ENCODE assay signal across 18 mouse cellular contexts in genomic region chr12:38959605-38960004, GRCm38 (mm10).
DNase-seq lines count a peak whose midpoint lies in the region; TF ChIP-seq lines count a peak whose summit lies in the region.
"Had no signal": no experiment of that assay in that cellular context is flagged by ENCODE, and none has a peak within 500 bp of the region (broad histone marks: within the 10 kb centered on the region; RNA-seq: fewer than 3 reads in every experiment).

No protein-coding gene starts in this region.

- H3K9me3 ChIP-seq in CH12.LX (replicated peaks; ENCODE audit: low read length), result no peaks in the 10 kb centered on the region
- H3K9me3 ChIP-seq in ES-E14 (ENCODE audit: control insufficient read depth, insufficient read depth, low read depth, low read length), result no peaks in the 10 kb centered on the region
- H3K9me3 ChIP-seq in hindbrain, embryonic 10.5 days, result no peaks in the 10 kb centered on the region

- in situ Hi-C loops in CH12.LX (cut with MboI; ENCODE audit: low pct_ligation_motif_present, low pct_unique_long_range_greater_than_20kb, low sequenced_read_pairs) (no loop called here), ES-E14 (cut with MboI; ENCODE audit: low sequenced_read_pairs in 2 of 2, unreplicated experiment in 2 of 2) (no loop called here)

- no peaks in the 10 kb centered on the region for H3K79me2 ChIP-seq in CH12.LX (replicated peaks; ENCODE audit: control insufficient read depth, extremely low read depth, insufficient read depth, poor library complexity, severe bottlenecking)

- no peak for TF ChIP-seq CTCF in CH12.LX (conservative IDR thresholded peaks at IDR 0.05 in 1 of 2, IDR thresholded peaks at IDR 0.05 in 1 of 2; ENCODE audit: low read depth in 2 of 2, low read length in 2 of 2)

- H3K9ac ChIP-seq in CH12.LX (ENCODE audit: insufficient read depth, low read depth) (no peak overlapping the region), ES-E14 (ENCODE audit: insufficient read depth, low read depth, low read length, poor library complexity, severe bottlenecking) (no peak overlapping the region)

- H3K27ac ChIP-seq in CH12.LX (ENCODE audit: insufficient read depth, low read depth) (no peak overlapping the region), ES-E14 (ENCODE audit: insufficient read depth, low read depth, low read length, poor library complexity, severe bottlenecking) (no peak overlapping the region)
- H3K27ac ChIP-seq in hindbrain, embryonic 10.5 days, result no peak overlapping the region

- H3K4me1 ChIP-seq in CH12.LX (ENCODE audit: control insufficient read depth in 1 of 2, insufficient read depth in 2 of 2), result peaks cover 11 to 29% of the 10 kb centered on the region in 2 experiments; a peak in 3 of 4 replicates
- H3K4me1 ChIP-seq in ES-E14 (ENCODE audit: control insufficient read depth in 2 of 2, insufficient read depth in 2 of 2, low read length in 2 of 2, poor library complexity in 1 of 2), result no peaks in the 10 kb centered on the region
- no peaks in the 10 kb centered on the region for H3K4me1 ChIP-seq in hindbrain, embryonic 10.5 days (replicated peaks)

- WGBS in hindbrain, embryonic 10.5 days, result 68% methylated on average over 1 of the region's 1 CpGs

- no peak for TF ChIP-seq EP300 in CH12.LX (IDR thresholded peaks at IDR 0.05; ENCODE audit: low read length)

- no peaks in the 10 kb centered on the region for H3K36me3 ChIP-seq in CH12.LX (replicated peaks in 1 of 2; ENCODE audit: control insufficient read depth in 1 of 2, insufficient read depth in 1 of 2, low read length in 1 of 2)
- no peaks in the 10 kb centered on the region for H3K36me3 ChIP-seq in ES-E14 (ENCODE audit: control insufficient read depth, insufficient read depth, low read length, poor library complexity, severe bottlenecking)
- H3K36me3 ChIP-seq in hindbrain, embryonic 10.5 days, result no peaks in the 10 kb centered on the region
- H3K36me3 ChIP-seq: G1E had no signal

- dilution Hi-C loops in CH12.LX (cut with MboI; ENCODE audit: extremely low pct_ligation_motif_present, extremely low pct_unique_long_range_greater_than_20kb, low sequenced_read_pairs), result no loop called here

- DNase-seq in CH12.LX (ENCODE audit: extremely low read depth) (no peak), ES-E14 (ENCODE audit: low read depth, low spot score) (no peak)
- no peak for DNase-seq in thymus, postnatal 10 days (ENCODE audit: low spot score in 2 of 2)
- DNase-seq in hindbrain, embryonic 10.5 days (ENCODE audit: low spot score), result no peak
- DNase-seq: adrenal gland, adult 2 months; adrenal gland, adult 8-10 months; adrenal gland, postnatal 10 days; adrenal gland, postnatal 14 days; adrenal gland, postnatal 25 days; adrenal gland, postnatal 36 days; B cell, adult 2 months; cerebellum, adult 11 months; cerebellum, adult 11-12 months; cerebellum, adult 18-20 months; cerebellum, adult 2 months; cerebellum, adult 8-10 months had no signal

- no peak overlapping the region for H3K4me2 ChIP-seq in CH12.LX (ENCODE audit: insufficient read depth, low read depth, poor library complexity, severe bottlenecking)

- no peak for TF ChIP-seq POLR2A in CH12.LX (IDR thresholded peaks at IDR 0.05; ENCODE audit: low read depth, low read length)

- H3K27me3 ChIP-seq in CH12.LX (replicated peaks), result no peaks in the 10 kb centered on the region
- H3K27me3 ChIP-seq in hindbrain, embryonic 10.5 days (ENCODE audit: insufficient read depth, poor library complexity, severe bottlenecking), result no peaks in the 10 kb centered on the region
- H3K27me3 ChIP-seq: Patski had no signal

- H3K4me3 ChIP-seq in CH12.LX (replicated peaks in 1 of 3; ENCODE audit: low read depth in 2 of 3, low read length in 2 of 3, poor library complexity in 1 of 3) (no peak overlapping the region), ES-E14 (ENCODE audit: insufficient read depth in 1 of 2, low read depth in 1 of 2, low read length in 2 of 2, poor library complexity in 1 of 2, severe bottlenecking in 1 of 2) (no peak overlapping the region)
- H3K4me3 ChIP-seq in hindbrain, embryonic 10.5 days, result no peak overlapping the region

- TF ChIP-seq RAD21 in CH12.LX (IDR thresholded peaks at IDR 0.05; ENCODE audit: low read depth, low read length), result no peak

TF ChIP-seq in CH12.LX, 34 proteins besides CTCF, POLR2A, EP300 and RAD21:
- TF ChIP-seq IRF4 (IDR thresholded peaks at IDR 0.05; ENCODE audit: low read depth, low read length), result no peak
- TF ChIP-seq ZNF384 (IDR thresholded peaks at IDR 0.05; ENCODE audit: low read depth, low read length), result peak; percentile 94

TF ChIP-seq in ES-E14, 5 proteins besides CTCF, POLR2A, EP300 and RAD21:
- TF ChIP-seq ZNF384 (IDR thresholded peaks at IDR 0.05; ENCODE audit: low read depth, low read length) (peak; percentile 83), HCFC1 (IDR thresholded peaks at IDR 0.05; ENCODE audit: borderline replicate concordance, insufficient read depth, low read length) (no peak)
